Mouse (Mus musculus) limb, embryonic 15.5 days (tissue): ENCODE measurements around the gene Pde2a. TPM values are rescaled to one million over a fixed set of nuclear protein-coding genes. Genes with fewer than 3 reads are reported as not detected.

Experiments used
- ATAC-seq: fragments of 200-750 bp; cut with Nextera tagmentation; 2 replicates; pipeline ENCODE4 v1.8.0; 2017; ENCODE audit warnings: low read depth, moderate TSS enrichment; ENCODE audit not compliant: insufficient number of reproducible peaks, low FRiP score, low TSS enrichment
- H3K27ac ChIP-seq: fragments of 300-500 bp; sonication (generic); 2 replicates; pipeline ENCODE4 v1.5.1; 2015; ENCODE audit warnings: moderate library complexity, mild to moderate bottlenecking, inconsistent platforms
- H3K27me3 ChIP-seq: fragments of 300-500 bp; sonication (generic); 2 replicates; pipeline ENCODE4 v1.6.1; 2015; ENCODE audit warnings: inconsistent platforms
- H3K36me3 ChIP-seq: fragments of 300-500 bp; sonication (generic); 2 replicates; pipeline ENCODE4 v1.6.1; 2015; ENCODE audit warnings: inconsistent platforms
- H3K4me1 ChIP-seq: fragments of 300-500 bp; sonication (generic); 2 replicates; pipeline ENCODE4 v1.6.1; 2015; ENCODE audit warnings: inconsistent platforms
- H3K4me2 ChIP-seq: fragments of 300-500 bp; sonication (generic); 2 replicates; pipeline ENCODE4 v1.6.1; 2015; ENCODE audit warnings: mild to moderate bottlenecking, inconsistent platforms
- H3K4me3 ChIP-seq: fragments of 300-500 bp; sonication (generic); 2 replicates; pipeline ENCODE4 v1.5.1; 2015; ENCODE audit warnings: mild to moderate bottlenecking, inconsistent platforms
- H3K9ac ChIP-seq: fragments of 300-500 bp; sonication (generic); 2 replicates; pipeline ENCODE4 v1.6.1; 2015; ENCODE audit warnings: inconsistent platforms
- H3K9me3 ChIP-seq: fragments of 300-500 bp; sonication (generic); 2 replicates; pipeline ENCODE4 v1.6.1; 2016; ENCODE audit warnings: inconsistent platforms
- WGBS: fragments of 180-500 bp; shearing (Covaris S2); methylation state at CpG from one replicate; pipeline ENCODE4 v1.1.7; 2015; 5-methylcytosine and 5-hydroxymethylcytosine counted together
- polyA plus RNA-seq: library from polyadenylated mRNA; unstranded; fragments of >200 nt; fragmentation: Nextera tagmentation; extraction: Ambion mirVana; gene quantifications from 2 replicates; pipeline ENCODE4 v1.2.1, GENCODE M21; 2015

Gene Pde2a
- polyA plus RNA-seq, 1 experiment from 2014 or later: 14.5 TPM

DNA sequence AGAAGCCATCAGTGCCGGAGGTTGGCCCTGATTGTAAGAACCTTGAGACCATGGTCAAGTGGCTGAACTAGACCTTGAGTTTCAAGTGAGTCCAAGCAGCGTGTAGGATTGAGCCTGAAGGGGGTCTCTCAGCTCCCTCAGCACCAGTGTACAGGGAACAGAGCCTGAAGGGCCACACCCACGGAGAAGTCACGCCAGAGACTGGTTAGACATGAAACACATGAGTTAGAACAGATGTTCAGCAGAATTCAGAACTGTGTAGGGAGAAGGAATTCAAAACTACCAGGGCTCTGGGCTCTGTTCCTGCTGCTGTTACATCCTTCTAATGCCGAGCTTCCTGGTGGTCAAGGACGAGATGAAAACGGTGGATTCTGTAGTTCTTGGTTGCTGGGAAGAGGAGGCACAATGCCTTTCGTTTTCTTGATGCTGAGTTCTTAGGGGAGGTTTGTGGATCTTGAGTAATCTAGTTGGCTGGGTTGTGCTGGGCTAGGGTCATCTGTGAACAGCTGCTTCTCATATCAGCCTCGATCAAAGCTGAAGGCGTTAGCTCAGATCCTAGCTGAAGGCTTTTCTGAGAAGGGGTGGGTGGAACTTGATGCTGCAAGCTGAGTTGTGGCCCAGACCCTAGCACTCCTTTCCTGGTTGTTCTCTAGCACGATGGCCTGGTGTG, 11.1 kb upstream of the Pde2a start, which contains the start of gene Gm45837:
TSS of gene Gm45837 (plus strand) at position 620 of the 670 bp plus-strand sequence.
- Histone ChIP-seq H3K4me3 (no peak within 1 kb of the TSS), H3K9ac (no peak within 1 kb of the TSS), H3K4me2 (no peak within 1 kb of the TSS), H3K9me3 (no peaks in the 10 kb centered on the region), H3K27ac (peak within 1 kb of the TSS; percentile 4; the same call in 1 of the 2 replicates), H3K4me1 (peaks cover 11% of the 10 kb centered on the region; the same call in 1 of the 2 replicates), H3K36me3 (peaks cover 62% of the 10 kb centered on the region), H3K27me3 (0 out of 2 replicates have a peak, but pooled peaks cover 3% of the 10 kb centered on the region)
- no peak for ATAC-seq
- 61% methylated on average over 11 of the region's 11 CpGs for WGBS

DNA sequence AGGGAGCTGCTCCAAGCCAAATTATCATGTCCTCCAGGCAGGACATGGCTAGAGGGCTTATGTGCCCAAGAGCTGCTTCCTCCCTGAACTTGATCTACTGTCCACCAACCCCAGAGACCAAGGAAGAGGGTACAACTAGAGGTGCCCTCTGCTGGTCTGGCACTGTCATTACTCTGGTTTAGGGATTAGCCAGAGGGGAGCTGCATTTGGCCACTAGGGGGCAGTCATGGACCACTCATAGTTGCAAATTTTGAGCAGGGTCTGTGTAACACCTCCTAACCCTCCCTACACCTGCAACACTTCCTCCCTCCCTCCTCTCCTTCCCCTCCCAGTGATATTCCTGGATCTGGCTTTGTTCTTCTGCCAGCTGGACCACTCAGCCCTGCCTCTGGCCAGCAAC, 8.7 kb upstream of the Pde2a start:
- Histone ChIP-seq H3K4me1 (peaks cover 25% of the 10 kb centered on the region; the same call in 1 of the 2 replicates), H3K27me3 (0 out of 2 replicates have a peak, but pooled peaks cover 7% of the 10 kb centered on the region), H3K9me3 (no peaks in the 10 kb centered on the region), H3K9ac (no peak overlapping the region), H3K27ac (no peak overlapping the region), H3K4me3 (no peak overlapping the region), H3K4me2 (no peak overlapping the region), H3K36me3 (peaks cover 47% of the 10 kb centered on the region)
- peak; percentile 8; the same call in 1 of the 2 replicates for ATAC-seq

- Histone ChIP-seq H3K27ac (no peak overlapping the region), H3K9me3 (no peaks in the 10 kb centered on the region), H3K4me2 (no peak overlapping the region), H3K4me3 (no peak overlapping the region), H3K4me1 (peaks cover 25% of the 10 kb centered on the region; the same call in 1 of the 2 replicates), H3K36me3 (peaks cover 32% of the 10 kb centered on the region), H3K27me3 (peaks cover 14% of the 10 kb centered on the region), H3K9ac (no peak overlapping the region)
- no peak for ATAC-seq
- WGBS: 43% methylated on average over 4 of the region's 4 CpGs
These were observed 7.3 kb upstream of the Pde2a start for GRCm38 (mm10) chr7:101414209-101414608.

GRCm38 (mm10) chr7:101414661-101415511, 6.6 kb upstream of the Pde2a start:
- no peak for ATAC-seq
- Histone ChIP-seq H3K27me3 (peaks cover 20% of the 10 kb centered on the region), H3K27ac (no peak overlapping the region), H3K4me3 (no peak overlapping the region), H3K9ac (no peak overlapping the region), H3K4me2 (no peak overlapping the region), H3K36me3 (peaks cover 31% of the 10 kb centered on the region), H3K4me1 (peaks cover 25% of the 10 kb centered on the region; the same call in 1 of the 2 replicates), H3K9me3 (no peaks in the 10 kb centered on the region)
- 52% methylated on average over 7 of the region's 7 CpGs for WGBS

- Histone ChIP-seq H3K27ac (no peak overlapping the region), H3K9me3 (no peaks in the 10 kb centered on the region), H3K4me2 (no peak overlapping the region), H3K27me3 (peaks cover 25% of the 10 kb centered on the region), H3K4me1 (peaks cover 25% of the 10 kb centered on the region; the same call in 1 of the 2 replicates), H3K36me3 (peaks cover 23% of the 10 kb centered on the region), H3K4me3 (no peak overlapping the region), H3K9ac (no peak overlapping the region)
- 47% methylated on average over 8 of the region's 8 CpGs for WGBS
- ATAC-seq: no peak
These were observed 5.9 kb upstream of the Pde2a start for GRCm38 (mm10) chr7:101415512-101416100.

DNA sequence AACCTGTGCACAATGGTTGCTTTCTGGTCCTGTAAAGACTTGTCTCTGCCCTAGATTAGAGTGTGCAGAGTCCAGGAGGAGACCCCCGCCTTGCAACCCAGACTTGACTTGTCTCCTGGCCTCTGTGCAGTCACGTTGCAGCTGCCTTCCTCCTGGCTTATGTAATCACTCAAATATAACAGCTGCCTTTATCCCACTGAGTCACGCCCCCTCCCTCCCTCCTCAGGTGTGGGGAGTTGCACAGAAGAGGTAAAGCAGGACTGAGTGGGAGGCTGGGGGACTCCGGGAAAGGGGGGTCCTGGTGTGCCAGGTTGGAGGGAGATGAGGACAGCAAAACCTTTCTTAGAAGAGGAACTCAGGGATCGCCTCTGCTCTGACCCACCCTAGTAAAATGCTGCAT, 5.1 kb upstream of the Pde2a start:
- no peak overlapping the region for H3K4me3 ChIP-seq
- peaks cover 25% of the 10 kb centered on the region for H3K27me3 ChIP-seq
- ATAC-seq: no peak
- no peak overlapping the region for H3K9ac ChIP-seq
- no peak overlapping the region for H3K4me2 ChIP-seq
- no peak overlapping the region for H3K27ac ChIP-seq
- 42% methylated on average over 5 of the region's 5 CpGs for WGBS
- peaks cover 22% of the 10 kb centered on the region; the same call in 1 of the 2 replicates for H3K4me1 ChIP-seq
- H3K9me3 ChIP-seq: no peaks in the 10 kb centered on the region
- H3K36me3 ChIP-seq: peaks cover 16% of the 10 kb centered on the region

GRCm38 (mm10) chr7:101419013-101419770, 2.3 kb upstream of the Pde2a start:
- H3K9me3 ChIP-seq: no peaks in the 10 kb centered on the region
- H3K36me3 ChIP-seq: 0 out of 2 replicates have a peak, but pooled peaks cover 3% of the 10 kb centered on the region
- no peak overlapping the region for H3K4me2 ChIP-seq
- no peak overlapping the region for H3K4me3 ChIP-seq
- peaks cover 20% of the 10 kb centered on the region; the same call in 1 of the 2 replicates for H3K4me1 ChIP-seq
- H3K27me3 ChIP-seq: peaks cover 23% of the 10 kb centered on the region
- no peak for ATAC-seq
- H3K9ac ChIP-seq: no peak overlapping the region
- 4% methylated on average over 27 of the region's 27 CpGs for WGBS
- H3K27ac ChIP-seq: no peak overlapping the region

- no peak overlapping the region for H3K9ac ChIP-seq
- no peak overlapping the region for H3K4me3 ChIP-seq
- H3K27ac ChIP-seq: no peak overlapping the region
- no peak overlapping the region for H3K4me2 ChIP-seq
- H3K4me1 ChIP-seq: 0 out of 2 replicates have a peak, but pooled peaks cover 3% of the 10 kb centered on the region
- H3K9me3 ChIP-seq: no peaks in the 10 kb centered on the region
- WGBS: 31% methylated on average over 3 of the region's 3 CpGs
- no peaks in the 10 kb centered on the region for H3K36me3 ChIP-seq
- ATAC-seq: no peak
- peaks cover 23% of the 10 kb centered on the region for H3K27me3 ChIP-seq
These were observed 578 bp downstream of the Pde2a start for GRCm38 (mm10) chr7:101422069-101422468.

DNA sequence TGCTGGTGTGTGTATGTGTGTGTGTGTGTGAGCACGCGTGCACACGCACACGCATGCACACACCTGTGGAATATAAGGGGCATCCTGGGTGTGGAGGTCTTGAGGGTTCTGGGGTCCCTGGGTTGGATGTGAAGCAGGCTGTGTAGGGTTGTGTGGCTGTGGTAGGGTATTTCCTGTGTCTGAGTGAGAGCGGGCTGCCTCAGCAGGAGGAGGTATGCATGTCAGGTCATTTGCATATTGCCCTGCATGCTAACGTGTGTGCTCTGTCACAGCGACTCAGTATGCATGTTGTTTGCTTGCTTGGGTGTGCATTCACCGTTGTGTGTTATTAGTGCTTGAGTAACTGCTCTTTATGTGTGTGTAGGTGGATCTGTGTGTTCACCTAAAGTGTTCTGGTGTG, 1.2 kb downstream of the Pde2a start:
- WGBS: 82% methylated on average over 8 of the region's 8 CpGs

GRCm38 (mm10) chr7:101423970-101424369, 2.5 kb downstream of the Pde2a start:
- Histone ChIP-seq H3K9ac (no peak overlapping the region), H3K27me3 (peaks cover 12% of the 10 kb centered on the region), H3K4me2 (no peak overlapping the region), H3K36me3 (no peaks in the 10 kb centered on the region), H3K9me3 (no peaks in the 10 kb centered on the region), H3K27ac (no peak overlapping the region), H3K4me3 (no peak overlapping the region), H3K4me1 (no peaks in the 10 kb centered on the region)
- 63% methylated on average over 6 of the region's 6 CpGs for WGBS
- ATAC-seq: no peak

More for the DNA sequence above, 1.2 kb downstream of the Pde2a start:
- Histone ChIP-seq H3K27me3 (peaks cover 19% of the 10 kb centered on the region), H3K4me1 (0 out of 2 replicates have a peak, but pooled peaks cover under 1% of the 10 kb centered on the region), H3K9me3 (no peaks in the 10 kb centered on the region), H3K36me3 (no peaks in the 10 kb centered on the region), H3K4me3 (no peak overlapping the region), H3K27ac (no peak overlapping the region), H3K4me2 (no peak overlapping the region), H3K9ac (no peak overlapping the region)
- no peak for ATAC-seq

DNA sequence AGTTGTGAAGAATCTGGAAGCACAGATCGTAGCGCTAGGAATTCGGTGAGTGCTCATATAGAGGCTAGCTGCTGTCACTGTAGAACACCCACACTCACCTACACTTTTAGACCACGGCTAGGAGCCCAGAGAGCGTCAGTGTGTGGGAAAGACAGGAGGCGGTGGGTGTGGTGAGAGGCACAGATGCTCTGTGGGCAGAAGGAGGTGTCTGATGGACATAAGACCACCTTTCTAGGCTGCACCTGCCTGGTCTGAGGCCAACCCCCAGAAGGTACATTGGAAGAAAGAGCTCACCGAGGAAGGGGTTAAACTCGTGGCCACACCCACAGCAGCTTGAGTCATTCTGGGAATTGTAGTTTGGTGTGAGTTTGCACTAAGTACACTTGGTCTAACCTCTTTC, 5.2 kb downstream of the Pde2a start:
- Histone ChIP-seq H3K9ac (no peak overlapping the region), H3K27me3 (no peaks in the 10 kb centered on the region), H3K4me2 (no peak overlapping the region), H3K36me3 (no peaks in the 10 kb centered on the region), H3K4me1 (no peaks in the 10 kb centered on the region), H3K4me3 (no peak overlapping the region), H3K9me3 (no peaks in the 10 kb centered on the region), H3K27ac (no peak overlapping the region)
- ATAC-seq: no peak
- WGBS: 65% methylated on average over 8 of the region's 8 CpGs
